Mouse (Mus musculus) retina, embryonic 14.5 days (tissue): ENCODE results near the gene Smarcc2.

Experiments used
- DNase-seq: peaks from one replicate; pipeline ENCODE4 v3.0.0-alpha.2; 2015; ENCODE audit warnings: low spot score

Gene Smarcc2

DNA sequence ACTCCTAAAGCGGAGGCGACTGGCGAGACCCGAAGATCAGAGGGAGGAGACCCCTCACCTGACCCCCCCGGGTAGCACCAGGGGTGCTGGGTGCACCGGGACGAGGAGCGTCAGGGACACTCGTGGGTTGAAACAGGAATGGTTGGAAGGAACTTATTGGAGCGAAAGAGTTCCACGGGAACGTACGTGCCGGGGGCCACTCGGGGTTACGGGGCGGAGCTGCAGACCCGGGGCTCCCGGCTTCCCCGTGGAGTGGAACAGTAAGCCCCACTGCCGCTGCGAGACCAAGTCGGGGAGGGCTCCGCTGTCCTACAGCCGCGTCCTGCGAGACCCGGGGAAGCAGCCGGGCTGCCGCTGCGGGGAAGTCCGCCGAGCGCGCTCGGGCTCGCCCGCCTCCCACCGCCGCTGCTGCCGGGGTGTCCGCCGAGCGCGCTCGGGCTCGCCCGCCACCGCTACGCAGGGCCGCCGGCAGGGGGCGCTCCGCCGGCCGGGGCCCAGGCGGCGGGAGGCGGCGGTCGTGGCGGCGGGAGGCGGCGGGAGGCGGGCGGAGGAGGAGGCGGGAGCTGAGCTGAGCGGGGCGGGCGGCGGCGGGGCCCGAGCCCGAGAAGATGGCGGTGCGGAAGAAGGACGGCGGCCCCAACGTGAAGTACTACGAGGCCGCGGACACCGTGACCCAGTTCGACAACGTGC lies at the start of gene Smarcc2:
TSS of gene Smarcc2 (plus strand) at position 530 of the 690 bp plus-strand sequence.
- peak; percentile 82 for DNase-seq

DNA sequence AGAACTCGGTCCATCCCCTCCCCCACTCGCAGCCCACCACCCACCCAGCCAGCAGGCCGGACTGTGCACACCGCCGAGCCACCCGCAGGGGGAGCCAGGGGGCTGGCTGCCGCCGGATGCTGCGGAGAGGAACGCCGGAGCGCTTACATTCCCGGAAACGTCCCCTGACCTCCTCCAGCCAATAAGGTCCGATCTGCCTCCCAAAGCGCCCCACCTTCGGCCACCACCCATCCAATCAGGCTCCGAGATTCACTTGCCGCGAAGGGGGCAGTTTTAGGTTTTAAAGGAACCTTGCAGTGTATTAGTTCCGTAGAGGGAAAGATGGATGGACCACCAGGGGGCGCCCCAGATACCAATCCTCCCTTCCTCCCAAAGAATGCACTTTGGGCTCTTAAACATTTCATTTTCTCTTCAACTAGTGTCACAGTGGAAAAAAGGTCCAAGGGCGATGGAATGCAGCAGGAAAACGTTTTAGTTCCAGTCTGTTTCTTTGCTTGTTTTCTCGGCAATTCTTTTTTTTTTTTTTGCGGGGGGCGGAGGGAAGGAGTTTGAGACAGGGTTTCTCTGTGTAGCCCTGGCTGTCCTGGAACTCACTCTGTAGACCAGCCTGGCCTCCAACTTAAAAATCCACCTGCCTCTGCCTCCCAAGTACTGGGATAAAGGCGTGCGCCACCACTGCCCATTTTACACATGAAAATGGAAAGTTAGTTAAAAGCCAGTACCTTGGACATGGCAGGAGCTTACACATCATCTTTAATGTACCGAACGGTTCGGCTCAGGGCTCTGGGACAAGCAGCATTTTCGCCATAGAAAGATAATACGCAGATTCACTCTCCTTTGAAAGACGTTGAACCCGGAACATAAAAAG lies 49.1 kb upstream of the Smarcc2 start:
- DNase-seq, result peak; percentile 98

DNA sequence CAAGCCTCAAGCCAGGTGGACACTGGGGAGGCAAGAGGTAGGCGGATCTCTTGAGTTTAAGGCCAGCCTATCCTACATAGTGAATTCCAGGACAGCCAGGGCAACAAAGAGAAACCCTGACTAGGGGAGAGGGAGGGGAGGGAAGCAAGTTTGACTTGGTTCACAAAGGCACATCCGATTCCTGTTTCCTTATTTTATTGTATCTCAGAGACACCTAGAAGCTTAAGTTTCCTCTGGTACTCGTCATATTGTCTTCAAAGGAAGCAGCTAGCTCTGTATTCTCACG lies 48.5 kb upstream of the Smarcc2 start:
- DNase-seq, result no peak

DNA sequence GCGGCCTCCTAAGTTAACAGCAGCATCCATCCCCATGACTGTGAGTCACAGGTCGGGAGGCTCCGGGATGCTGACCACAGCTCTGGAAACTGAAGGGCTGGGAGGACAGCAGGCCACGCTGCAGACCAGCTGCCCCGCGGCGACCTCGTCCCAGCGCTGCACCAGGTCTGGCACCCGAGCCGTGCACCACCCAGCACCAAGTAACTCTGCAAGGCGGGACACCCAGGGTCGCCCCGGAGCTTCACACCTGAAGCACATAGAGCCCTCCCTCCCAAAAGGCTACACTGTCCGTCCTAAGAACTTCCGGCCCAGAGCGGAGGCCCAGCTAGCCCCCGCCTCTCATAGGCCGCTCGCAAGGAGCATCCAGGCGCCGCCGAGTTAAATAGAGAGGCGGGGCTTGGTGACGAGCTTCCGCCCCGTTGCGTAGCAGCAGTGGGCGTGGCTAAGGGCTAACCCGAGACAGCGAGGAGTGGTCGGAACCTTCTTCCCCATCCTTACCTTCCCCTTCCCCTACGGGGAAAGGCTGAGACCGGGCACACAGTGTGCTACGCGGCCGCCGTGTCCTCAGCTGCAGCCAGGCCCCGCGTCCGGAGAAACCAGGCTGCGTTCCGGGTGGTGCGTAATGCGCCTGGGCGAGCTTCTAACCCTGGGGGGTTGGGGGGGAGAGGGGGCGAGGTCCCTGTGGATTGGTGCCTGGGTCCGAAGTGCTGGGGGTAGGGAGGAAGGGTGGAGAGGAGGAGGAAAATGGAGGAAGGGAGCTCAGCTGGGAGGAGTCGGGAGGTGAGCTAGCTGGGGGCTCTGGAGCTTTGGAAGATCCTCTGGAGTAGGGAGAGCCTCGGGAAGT lies 47.6 kb upstream of the Smarcc2 start, which contains the start of the genes Nabp2 and Rnf41:
TSS of gene Nabp2 (minus strand) at position 282 of the 844 bp plus-strand sequence.
TSS of gene Rnf41 (plus strand) at position 447 of the 844 bp plus-strand sequence.
- DNase-seq, result peak; percentile 98

DNA sequence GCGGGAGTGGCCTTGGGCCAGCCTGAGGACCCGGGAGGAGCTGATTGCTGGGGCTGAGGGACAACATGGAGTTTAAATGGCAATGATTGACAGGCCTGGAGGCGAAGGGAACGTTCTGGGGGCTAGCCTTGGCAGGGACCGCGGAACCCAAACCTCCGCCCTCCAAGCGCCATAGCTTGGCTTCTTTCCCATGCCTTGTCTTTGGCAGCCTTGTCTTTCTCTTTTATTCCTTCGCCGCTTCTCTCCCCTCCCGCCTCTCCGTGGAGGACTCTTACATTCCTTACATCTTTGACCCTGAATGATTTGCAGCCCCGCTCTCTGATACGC lies 47.0 kb upstream of the Smarcc2 start:
- DNase-seq, result no peak

DNA sequence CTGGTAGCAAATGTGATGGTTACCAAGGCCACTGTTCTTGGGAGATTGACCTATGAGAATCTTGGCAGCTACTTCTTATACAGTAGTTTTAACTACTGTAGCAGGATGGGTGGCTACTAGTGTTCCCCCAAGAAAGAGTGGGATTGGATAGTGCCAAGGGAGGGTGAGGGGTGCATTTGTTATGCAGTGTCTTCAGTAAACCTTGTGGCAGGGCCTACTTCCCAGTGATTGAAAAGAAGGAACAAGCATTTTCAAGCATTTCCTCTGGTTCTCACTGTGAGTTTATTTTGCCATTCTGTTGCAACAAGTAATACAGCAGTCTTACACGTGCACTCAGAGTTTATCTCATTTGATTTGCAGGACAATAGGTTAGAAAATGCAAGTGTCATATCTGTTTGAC lies 46.5 kb upstream of the Smarcc2 start:
- no peak for DNase-seq

DNA sequence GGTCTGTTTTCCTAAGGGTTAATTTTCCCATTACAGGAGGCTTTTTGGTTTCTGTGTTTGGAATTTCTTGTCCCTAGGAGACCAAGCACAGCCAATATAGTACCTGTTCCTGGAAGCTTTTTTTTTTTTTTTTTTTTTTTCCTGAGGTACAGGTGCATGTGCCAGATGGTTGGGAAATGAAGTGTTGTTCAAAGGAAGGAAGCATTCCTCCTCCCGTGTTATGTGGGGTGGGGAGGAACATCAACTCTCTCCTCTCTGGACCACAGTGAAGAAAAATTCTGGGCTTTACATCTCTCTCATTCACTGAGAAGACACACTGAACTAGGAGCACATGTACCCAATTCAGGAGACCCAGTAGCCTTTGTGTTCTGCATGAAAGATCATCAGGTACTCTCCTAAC lies 46.0 kb upstream of the Smarcc2 start:
- DNase-seq, result no peak

DNA sequence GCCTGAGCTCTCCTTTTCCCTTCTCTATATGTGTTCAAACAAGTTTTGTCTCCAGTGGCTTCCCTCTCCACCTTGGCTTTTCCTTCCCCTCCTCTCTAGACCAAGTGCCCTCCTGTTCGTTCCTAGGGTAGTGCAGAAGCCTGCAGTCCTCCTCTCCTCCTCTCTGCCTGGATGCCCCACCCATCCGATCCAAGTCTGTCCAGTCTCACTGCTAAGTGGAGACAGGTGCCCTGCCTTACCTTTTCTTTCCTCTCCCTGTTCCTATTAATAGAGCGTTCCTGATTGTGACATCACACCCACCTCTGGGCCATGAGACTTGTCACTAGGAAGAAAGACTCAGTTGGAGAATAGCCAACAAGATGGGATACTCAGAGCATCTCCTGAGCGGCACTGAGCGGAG lies 44.2 kb upstream of the Smarcc2 start:
- DNase-seq, result no peak

DNA sequence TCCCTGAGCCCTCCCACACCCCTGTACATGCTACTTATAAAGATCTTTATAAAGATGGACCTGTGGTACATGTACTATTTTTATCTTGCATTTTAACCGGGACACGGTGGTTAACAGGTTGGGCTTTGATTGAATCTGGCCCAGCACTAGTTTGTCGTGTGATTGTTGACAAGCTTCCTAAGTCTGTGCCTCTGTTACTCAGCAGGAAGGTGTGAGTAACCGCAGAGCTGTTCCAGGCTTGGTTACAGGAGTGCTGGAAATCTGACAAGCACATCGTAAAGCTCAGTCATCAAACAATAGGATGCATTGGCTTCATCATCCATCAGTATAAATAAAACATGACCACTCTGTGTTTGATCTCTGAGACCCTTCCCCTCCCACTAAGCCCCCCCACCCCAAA lies 36.6 kb upstream of the Smarcc2 start:
- no peak for DNase-seq

DNA sequence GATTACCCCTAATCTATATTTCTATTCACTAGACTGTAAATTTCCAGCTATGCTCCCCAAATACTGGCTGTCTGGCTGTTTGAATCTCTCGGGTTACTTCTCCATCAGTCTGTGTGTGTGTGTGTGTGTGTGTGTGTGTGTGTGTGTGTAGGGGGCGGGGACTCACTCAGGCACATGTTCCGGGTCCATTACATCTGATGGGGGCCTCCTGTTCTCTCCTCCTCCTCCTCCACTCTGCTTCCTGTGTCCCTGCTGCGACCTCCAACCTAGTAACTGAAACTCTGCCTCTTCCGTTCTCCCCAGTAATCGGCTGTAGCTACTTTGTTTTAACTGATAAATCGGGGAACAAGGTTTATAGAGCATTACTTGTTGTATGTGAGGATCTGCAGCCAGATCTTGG lies 34.4 kb upstream of the Smarcc2 start:
- DNase-seq, result no peak

DNA sequence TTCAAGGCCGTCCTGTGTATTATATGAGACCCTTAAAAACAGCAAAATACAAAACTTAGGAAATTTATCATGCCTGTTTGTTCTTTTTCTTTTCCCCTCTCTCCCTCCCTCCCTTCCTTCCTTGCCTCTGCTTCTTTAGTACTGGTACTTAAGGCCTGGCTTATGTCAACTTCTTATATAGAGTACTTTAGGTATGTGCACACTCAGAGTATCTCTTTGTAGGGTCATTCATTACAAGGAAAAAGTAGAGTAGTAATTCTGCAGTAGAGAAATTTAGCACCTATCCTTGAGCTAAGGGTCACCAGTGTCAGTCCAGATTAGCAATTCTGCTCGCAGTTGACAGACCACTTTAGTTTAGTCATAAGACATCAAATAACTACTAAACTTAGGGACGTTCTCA lies 33.8 kb upstream of the Smarcc2 start:
- no peak for DNase-seq

DNA sequence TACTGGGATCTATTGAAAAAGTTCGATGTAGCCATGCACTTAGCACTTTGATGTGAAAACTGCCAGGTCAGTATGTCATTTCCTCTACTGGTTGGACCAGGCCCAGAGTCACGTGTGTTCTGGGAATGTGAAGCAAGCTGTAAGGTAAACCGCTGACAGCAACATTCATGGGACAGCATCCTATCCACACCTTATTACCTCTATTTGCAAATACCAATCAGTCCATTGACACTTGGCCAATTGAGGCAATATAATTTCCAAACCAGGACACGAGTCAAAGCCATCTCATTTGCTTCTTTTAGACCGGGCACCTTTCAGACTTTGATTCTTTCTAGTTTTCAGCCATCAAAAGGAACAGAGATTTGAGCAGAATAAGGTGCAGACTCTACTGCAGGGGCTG lies 30.0 kb upstream of the Smarcc2 start:
- no peak for DNase-seq

DNA sequence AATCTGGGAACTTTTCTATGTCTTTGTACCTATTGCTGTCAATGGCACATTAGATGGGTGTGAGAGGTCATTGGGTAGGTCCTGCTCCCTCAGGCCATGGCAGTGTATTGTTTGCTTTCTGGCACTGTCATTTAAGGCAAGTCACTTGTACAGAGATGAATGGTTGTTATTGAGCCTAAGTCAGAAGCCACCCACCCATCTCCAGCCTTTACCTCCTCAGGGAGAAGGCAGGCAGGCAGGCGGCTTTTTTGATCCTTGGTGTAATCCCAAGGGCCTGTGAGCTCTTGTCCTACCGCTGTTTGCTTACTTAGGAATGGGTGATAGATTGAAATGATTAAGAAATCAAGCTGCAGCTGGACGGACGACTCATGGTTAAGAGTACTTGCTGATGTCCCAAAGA lies 29.6 kb upstream of the Smarcc2 start:
- no peak for DNase-seq

DNA sequence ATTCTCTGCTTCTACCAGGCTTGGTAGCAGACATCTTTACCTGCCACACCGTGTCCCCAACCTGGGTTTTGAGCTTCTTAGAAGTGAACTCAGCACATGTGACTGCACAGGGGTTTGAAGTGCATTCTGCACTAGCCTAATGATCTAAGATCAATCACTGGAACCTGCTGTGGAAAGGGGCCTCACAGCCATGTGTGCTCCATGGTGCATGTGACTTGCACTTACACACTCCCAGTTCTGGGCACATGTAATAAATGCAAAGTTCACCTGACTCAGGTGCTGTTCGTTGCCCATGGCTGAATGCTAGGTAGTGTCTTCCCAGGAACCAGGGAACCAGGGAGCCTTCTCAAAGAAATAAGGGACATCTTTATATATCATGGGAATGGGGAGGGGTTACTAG lies 25.6 kb upstream of the Smarcc2 start:
- no peak for DNase-seq

DNA sequence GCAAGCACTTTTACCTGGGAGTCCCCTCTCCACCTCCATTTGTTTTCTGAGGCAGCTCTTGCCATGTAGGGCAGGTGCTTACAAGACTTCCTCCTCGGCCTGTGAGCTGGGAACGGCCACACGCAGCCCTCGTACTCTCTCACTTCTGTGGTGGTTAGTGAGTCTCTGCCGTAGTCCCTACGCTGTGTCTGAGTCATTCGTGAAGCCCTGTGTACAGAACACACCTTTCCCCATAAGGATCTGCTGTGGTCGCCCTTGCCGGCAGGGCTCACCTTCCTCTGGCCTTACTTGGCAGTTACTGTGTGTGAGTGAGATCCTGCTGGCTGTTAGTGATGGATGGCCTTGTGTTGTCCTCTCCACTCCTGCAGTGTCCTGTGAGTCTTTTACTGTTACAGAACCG lies 24.4 kb upstream of the Smarcc2 start:
- no peak for DNase-seq

DNA sequence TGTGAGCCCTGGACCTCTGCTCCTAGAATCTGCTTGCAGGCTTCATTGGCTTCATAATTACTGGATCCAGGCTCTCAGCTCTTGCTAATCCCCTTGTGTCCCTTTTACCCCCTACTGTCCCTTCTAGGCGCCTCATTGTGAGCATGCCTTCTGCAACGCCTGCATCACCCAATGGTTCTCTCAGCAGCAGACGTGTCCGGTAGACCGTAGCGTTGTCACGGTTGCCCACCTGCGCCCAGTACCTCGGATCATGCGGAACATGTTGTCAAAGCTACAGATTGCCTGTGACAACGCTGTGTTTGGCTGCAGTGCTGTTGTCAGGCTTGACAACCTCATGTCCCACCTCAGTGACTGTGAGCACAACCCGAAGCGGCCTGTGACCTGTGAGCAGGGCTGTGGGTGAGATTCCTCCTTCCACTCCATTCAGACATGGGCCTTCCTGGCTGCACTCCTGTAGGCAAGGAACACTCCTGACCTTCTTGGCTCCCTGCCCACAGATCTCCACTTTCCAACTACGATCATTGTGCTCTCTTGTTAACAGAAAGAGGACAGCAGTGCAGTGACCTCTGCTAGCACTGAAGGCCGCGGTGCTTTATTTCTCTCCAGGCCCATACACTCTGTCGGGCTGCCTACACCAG lies 23.7 kb upstream of the Smarcc2 start:
- DNase-seq, result no peak

DNA sequence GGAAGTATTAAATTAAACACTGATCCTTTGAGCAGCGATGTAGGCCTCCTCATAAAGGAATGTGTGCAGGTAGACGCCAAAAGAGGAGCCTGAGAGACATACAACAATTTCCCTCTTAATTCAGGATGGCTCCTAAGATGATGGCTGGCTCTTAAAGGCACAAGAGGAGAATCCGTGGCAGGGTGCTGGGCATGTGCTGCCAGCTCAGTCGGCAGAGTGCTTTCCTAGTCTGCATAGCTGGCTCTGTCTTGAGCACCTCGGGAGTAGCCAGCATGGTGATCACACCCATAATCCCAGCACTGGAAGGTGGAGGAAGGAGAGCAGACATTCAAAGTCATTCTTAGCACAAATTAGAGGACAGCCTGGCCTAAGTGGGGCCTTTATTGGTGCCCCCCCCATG lies 23.2 kb upstream of the Smarcc2 start:
- no peak for DNase-seq

DNA sequence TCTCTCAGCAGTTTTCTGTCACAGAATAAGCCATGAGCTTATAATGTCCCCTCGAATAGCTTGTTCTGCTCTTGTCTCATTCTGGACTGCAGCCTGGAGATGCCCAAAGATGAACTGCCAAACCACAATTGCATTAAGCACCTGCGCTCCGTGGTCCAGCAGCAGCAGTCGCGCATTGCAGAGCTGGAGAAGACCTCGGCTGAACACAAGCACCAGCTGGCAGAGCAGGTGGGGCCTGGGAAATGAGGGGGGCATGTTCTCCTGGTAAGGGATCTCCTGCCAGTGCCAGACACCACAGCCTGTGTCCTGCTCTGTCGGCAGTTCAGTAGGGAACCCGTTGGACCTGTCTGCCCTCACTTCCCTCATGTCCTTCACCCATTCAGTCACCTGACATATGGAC lies 22.7 kb upstream of the Smarcc2 start:
- no peak for DNase-seq

DNA sequence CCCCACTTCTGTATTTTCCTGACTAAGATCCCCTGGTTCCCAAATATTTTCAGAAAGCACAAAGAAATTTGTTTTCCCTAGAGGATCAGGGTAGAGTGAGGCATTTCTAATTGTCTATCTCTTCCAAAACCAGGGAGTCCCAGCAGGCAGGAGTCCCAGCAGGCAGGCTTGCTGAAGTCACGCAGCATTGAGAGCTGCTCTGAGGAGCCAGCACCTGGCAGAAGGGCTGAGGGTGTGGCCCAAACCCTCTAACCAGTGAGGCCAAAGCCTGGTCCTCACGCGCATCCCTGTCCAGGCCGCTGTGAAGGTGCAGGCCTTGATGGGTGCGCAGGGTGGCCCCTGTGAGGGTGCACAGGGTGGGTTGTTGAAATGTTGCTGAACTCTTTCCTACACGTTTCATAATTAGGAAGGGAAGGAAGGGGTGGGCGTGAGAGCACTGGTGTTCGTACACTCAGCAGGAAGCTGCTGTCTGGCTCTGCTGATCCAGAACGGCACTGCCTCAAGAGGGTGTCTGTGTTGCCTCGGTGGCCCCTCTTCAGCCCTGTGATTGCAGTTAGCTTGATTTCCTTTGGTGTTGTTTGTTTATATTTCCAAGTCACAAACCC lies 20.3 kb upstream of the Smarcc2 start:
- DNase-seq, result no peak

DNA sequence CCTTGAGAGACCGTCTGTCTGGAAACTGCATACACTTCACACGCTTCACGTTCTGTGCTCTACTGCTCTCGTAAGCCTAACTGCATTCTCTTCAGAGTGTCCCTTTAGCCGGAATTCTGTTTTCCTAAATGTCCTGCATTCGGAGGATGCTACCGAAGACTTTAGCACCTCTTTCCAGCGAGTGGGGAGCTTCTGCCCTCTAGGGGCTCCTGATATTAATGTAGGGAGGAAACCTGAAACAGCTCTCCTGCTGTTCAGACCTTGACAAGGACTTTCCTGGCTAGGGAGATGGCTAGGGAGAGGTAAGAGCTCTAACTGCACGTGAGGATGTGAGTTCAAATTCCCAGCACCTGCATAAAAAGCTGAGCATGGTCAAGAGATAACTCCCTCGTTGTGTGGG lies 18.6 kb upstream of the Smarcc2 start:
- DNase-seq, result peak; percentile 53

DNA sequence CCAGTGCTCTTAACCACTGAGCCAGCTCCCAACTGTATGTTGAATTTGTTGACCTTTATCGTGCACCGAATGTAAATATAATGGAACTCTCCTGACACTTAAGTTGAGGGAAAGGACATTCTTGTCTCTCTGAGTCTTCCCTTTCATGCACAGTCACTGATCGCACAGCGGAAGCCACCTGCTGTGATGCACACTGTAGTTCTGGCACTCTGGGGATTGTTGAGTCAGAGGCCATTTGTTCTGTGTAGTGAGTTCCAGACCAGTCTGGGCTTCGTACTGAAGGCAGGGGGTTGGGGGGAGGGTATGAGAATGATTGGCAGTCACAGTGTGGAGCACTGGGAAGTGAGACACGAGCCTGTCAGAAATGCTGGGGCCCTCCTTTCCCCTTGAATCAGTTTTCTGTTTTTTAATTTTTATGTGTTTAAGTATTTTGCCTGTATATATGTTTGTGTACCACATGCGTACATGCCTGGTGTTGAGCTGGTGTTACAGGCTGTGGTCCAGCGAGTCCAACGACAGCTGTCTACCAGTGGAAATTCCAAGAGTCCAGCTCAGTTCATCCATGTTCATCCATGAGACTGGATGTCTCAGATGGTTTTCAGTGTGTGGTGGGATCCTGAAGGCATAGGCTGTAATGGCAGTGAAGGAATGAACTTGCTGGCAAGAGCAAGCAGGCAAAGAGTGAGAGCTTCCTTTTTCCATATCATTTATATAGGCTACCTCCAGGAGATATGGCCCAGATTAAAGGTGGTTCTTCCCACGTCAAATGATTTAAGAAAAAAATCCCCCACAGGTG lies 17.5 kb upstream of the Smarcc2 start:
- no peak for DNase-seq
